Mouse (Mus musculus) heart, embryonic 14.5 days (tissue): ENCODE results near the gene Col17a1. TPM values are rescaled to one million over a fixed set of nuclear protein-coding genes. Genes with fewer than 3 reads are reported as not detected.

Experiments used
- ATAC-seq: fragments of 200-750 bp; cut with Nextera tagmentation; 2 replicates; pipeline ENCODE4 v1.8.0; 2017; ENCODE audit warnings: low read depth, moderate TSS enrichment; ENCODE audit not compliant: insufficient number of reproducible peaks, insufficient read depth, low FRiP score
- H3K27ac ChIP-seq, 2 experiments: fragments of 200-500 bp in 1 of 2; fragments of 300-500 bp in 1 of 2; sonication (generic) in 1 of 2; replicated peaks in 1 of 2; 2 replicates each; pipeline ENCODE4 v1.5.1; 2012 to 2014; ENCODE audit warnings: low read depth in 2 of 2, low read length in 2 of 2, control low read depth in 1 of 2, mild to moderate bottlenecking in 1 of 2, mixed read lengths in 1 of 2; ENCODE audit not compliant: control insufficient read depth in 1 of 2, insufficient read depth in 1 of 2
- H3K27me3 ChIP-seq: fragments of 300-500 bp; sonication (generic); 2 replicates; pipeline ENCODE4 v1.6.1; 2014; ENCODE audit warnings: mild to moderate bottlenecking, low read length, control low read depth; ENCODE audit not compliant: control insufficient read depth, insufficient read depth
- H3K36me3 ChIP-seq: fragments of 300-500 bp; sonication (generic); 2 replicates; pipeline ENCODE4 v1.6.1; 2014; ENCODE audit warnings: mild to moderate bottlenecking, control low read depth, low read length, mixed read lengths; ENCODE audit not compliant: control insufficient read depth, insufficient read depth
- H3K4me1 ChIP-seq, 2 experiments: fragments of 200-500 bp in 1 of 2; fragments of 300-500 bp in 1 of 2; sonication (generic) in 1 of 2; 2 replicates each; pipeline ENCODE4 v1.6.1; 2012 to 2014; ENCODE audit warnings: low read length in 2 of 2, control low read depth in 1 of 2, mixed read lengths in 1 of 2; ENCODE audit not compliant: control insufficient read depth in 2 of 2, insufficient read depth in 2 of 2
- H3K4me2 ChIP-seq: fragments of 300-500 bp; sonication (generic); 2 replicates; pipeline ENCODE4 v1.6.1; 2014; ENCODE audit warnings: mild to moderate bottlenecking, low read length
- H3K4me3 ChIP-seq, 2 experiments: fragments of 200-500 bp in 1 of 2; fragments of 300-500 bp in 1 of 2; sonication (generic) in 1 of 2; 2 replicates each; pipeline ENCODE4 v1.5.1; 2012 to 2014; ENCODE audit warnings: low read length in 2 of 2, mild to moderate bottlenecking in 2 of 2, control low read depth in 1 of 2, low read depth in 1 of 2, moderate library complexity in 1 of 2; ENCODE audit not compliant: control insufficient read depth in 1 of 2, insufficient read depth in 1 of 2
- H3K9ac ChIP-seq: fragments of 300-500 bp; sonication (generic); 2 replicates; pipeline ENCODE4 v1.6.1; 2014; ENCODE audit warnings: mild to moderate bottlenecking, low read length
- H3K9me3 ChIP-seq: fragments of 300-500 bp; sonication (generic); 2 replicates; pipeline ENCODE4 v1.6.1; 2016; ENCODE audit warnings: low read length, control low read depth; ENCODE audit not compliant: control insufficient read depth
- WGBS: fragments of 180-500 bp; shearing (Covaris S2); extraction: QIAGEN DNeasy Blood & Tissue Kit; methylation state at CpG from one replicate; pipeline ENCODE4 v1.1.7; 2014; 5-methylcytosine and 5-hydroxymethylcytosine counted together
- polyA plus RNA-seq: library from polyadenylated mRNA; unstranded; fragments of >200 nt; fragmentation: Nextera tagmentation; extraction: Ambion mirVana; gene quantifications from 2 replicates; pipeline ENCODE4 v1.2.1, GENCODE M21; 2014

The Col17a1 gene
- polyA plus RNA-seq, 1 experiment from 2014 or later: 0.46 TPM

DNA sequence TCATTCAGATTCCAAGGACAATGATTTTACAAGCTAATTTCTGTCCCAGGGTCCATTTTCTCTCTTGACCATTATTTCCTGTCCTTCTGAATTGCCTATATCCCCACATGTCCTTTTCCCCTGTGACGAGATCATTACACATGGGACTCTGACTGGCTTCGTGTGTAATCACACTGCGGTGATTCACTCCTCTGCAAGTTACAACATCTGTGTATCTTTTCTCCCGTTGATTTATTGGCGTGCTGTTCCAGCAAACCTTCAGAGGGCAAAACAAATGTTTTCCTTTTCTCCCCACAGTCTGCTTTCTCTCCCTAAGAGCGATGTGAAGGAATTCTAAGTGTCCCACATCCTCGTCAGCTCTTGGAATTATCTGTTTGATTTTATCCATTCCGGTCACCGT is 7.8 kb upstream of the Col17a1 start:
- ATAC-seq: no peak
- 54% methylated on average over 9 of the region's 9 CpGs for WGBS
- H3K9me3 ChIP-seq: 0 out of 2 replicates have a peak, but pooled peaks cover 3% of the 10 kb centered on the region
- no peaks in the 10 kb centered on the region for H3K36me3 ChIP-seq
- no peak overlapping the region for H3K4me2 ChIP-seq
- H3K27ac ChIP-seq: no peak overlapping the region
- no peak overlapping the region for H3K4me3 ChIP-seq
- no peaks in the 10 kb centered on the region for H3K4me1 ChIP-seq
- no peaks in the 10 kb centered on the region for H3K27me3 ChIP-seq
- no peak overlapping the region for H3K9ac ChIP-seq

- 0 out of 2 replicates have a peak, but pooled peaks cover 3% of the 10 kb centered on the region for H3K9me3 ChIP-seq
- 68% methylated on average over 9 of the region's 9 CpGs for WGBS
- no peak for ATAC-seq
Measured at GRCm38 (mm10) chr19:47698266-47698665, 6.4 kb upstream of the Col17a1 start.

DNA sequence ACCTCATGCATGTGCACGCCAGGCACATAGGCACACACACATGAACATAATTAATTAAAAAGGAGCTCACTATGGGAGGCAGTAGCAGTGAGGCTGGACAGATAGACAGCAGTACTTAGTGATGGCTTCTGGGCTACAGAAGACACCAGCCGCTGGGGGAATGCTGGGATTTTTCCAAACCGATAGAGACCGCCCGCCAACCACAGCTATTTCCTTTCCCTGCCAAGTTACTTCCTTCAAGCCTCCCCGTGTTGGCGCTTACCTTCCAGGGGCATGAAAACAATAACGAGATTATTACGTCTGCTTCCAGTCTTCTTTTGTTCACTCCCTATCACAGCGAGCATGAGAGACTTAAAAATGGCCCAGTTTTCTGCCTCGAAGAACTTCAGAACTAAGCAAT is 5.2 kb upstream of the Col17a1 start:
- H3K36me3 ChIP-seq: no peaks in the 10 kb centered on the region
- 81% methylated on average over 11 of the region's 11 CpGs for WGBS
- H3K27ac ChIP-seq: no peak overlapping the region
- H3K4me3 ChIP-seq: no peak overlapping the region
- H3K9ac ChIP-seq: no peak overlapping the region
- no peaks in the 10 kb centered on the region; the same call in 1 of the 2 replicates for H3K27me3 ChIP-seq
- ATAC-seq: no peak
- no peaks in the 10 kb centered on the region for H3K4me1 ChIP-seq
- H3K4me2 ChIP-seq: no peak overlapping the region
- H3K9me3 ChIP-seq: 0 out of 2 replicates have a peak, but pooled peaks cover 2% of the 10 kb centered on the region

More at GRCm38 (mm10) chr19:47698266-47698665, 6.4 kb upstream of the Col17a1 start:
- Histone ChIP-seq H3K4me2 (no peak overlapping the region), H3K27ac (no peak overlapping the region), H3K4me3 (no peak overlapping the region), H3K27me3 (no peaks in the 10 kb centered on the region), H3K9ac (no peak overlapping the region), H3K4me1 (no peaks in the 10 kb centered on the region), H3K36me3 (no peaks in the 10 kb centered on the region)

GRCm38 (mm10) chr19:47696411-47696810 is 4.5 kb upstream of the Col17a1 start:
- 89% methylated on average over 8 of the region's 8 CpGs for whole genome bisulfite sequencing
- Histone ChIP-seq H3K9me3 (no peaks in the 10 kb centered on the region), H3K4me3 (no peak overlapping the region), H3K4me1 (no peaks in the 10 kb centered on the region), H3K27me3 (no peaks in the 10 kb centered on the region; the same call in 1 of the 2 replicates), H3K27ac (no peak overlapping the region), H3K4me2 (no peak overlapping the region), H3K36me3 (no peaks in the 10 kb centered on the region), H3K9ac (no peak overlapping the region)
- no peak for ATAC-seq

DNA sequence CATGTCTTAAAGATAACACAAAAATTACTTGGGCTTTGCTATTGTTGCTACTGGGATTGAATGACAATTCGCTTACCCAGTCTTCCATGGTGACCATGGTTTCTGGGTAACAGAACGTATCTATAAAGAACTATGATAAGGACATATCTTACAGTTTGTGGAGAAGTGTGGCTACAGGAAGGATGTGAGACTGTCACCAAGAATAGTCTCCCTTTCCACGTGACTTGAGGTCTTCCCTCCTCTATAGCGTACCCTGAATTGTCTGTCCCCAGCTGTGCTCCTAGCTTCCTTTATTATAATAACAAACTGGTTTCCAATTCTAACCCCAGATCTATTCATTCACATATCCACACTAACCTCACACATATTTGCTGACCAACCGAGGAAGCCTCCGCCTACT is 3.8 kb upstream of the Col17a1 start:
- 70% methylated on average over 6 of the region's 6 CpGs for WGBS
- no peaks in the 10 kb centered on the region for H3K4me1 ChIP-seq
- no peak overlapping the region for H3K4me2 ChIP-seq
- no peaks in the 10 kb centered on the region for H3K9me3 ChIP-seq
- no peaks in the 10 kb centered on the region; the same call in 1 of the 2 replicates for H3K27me3 ChIP-seq
- no peak for ATAC-seq
- no peak overlapping the region for H3K9ac ChIP-seq
- no peak overlapping the region for H3K27ac ChIP-seq
- no peaks in the 10 kb centered on the region for H3K36me3 ChIP-seq
- H3K4me3 ChIP-seq: no peak overlapping the region

- H3K9me3 ChIP-seq: no peaks in the 10 kb centered on the region
- H3K4me3 ChIP-seq: no peak overlapping the region
- H3K4me2 ChIP-seq: no peak overlapping the region
- no peak for ATAC-seq
- H3K36me3 ChIP-seq: no peaks in the 10 kb centered on the region
- H3K9ac ChIP-seq: no peak overlapping the region
- H3K27me3 ChIP-seq: no peaks in the 10 kb centered on the region; the same call in 1 of the 2 replicates
- H3K4me1 ChIP-seq: no peaks in the 10 kb centered on the region
- H3K27ac ChIP-seq: no peak overlapping the region
- WGBS: 65% methylated on average over 7 of the region's 7 CpGs
Measured at GRCm38 (mm10) chr19:47689592-47689991, 2.3 kb downstream of the Col17a1 start.

DNA sequence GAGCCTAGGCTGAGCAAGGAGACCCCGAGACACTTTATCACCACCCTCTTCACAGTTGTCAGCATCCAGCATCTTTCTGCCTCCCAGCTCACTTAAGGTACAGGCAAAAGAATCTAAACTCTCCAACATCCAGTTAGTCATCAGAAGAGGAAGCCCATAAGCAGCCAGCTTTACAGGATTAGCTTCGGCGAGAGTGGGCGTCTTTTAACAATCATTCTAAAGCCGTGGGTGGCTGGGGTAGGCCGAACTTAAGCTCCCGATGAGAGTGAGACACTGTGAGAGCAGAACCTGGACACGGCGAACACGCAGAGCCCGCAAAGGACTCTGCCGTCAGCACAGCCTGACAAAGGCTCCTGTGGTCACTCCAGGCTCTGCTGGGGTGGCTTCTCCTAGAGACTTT is 13.2 kb downstream of the Col17a1 start:
- ATAC-seq: no peak
- H3K27ac ChIP-seq: no peak overlapping the region
- H3K9ac ChIP-seq: no peak overlapping the region
- 60% methylated on average over 12 of the region's 12 CpGs for WGBS
- H3K4me1 ChIP-seq: no peaks in the 10 kb centered on the region
- H3K9me3 ChIP-seq: no peaks in the 10 kb centered on the region
- H3K4me2 ChIP-seq: no peak overlapping the region
- H3K36me3 ChIP-seq: no peaks in the 10 kb centered on the region
- no peak overlapping the region for H3K4me3 ChIP-seq
- no peaks in the 10 kb centered on the region for H3K27me3 ChIP-seq

DNA sequence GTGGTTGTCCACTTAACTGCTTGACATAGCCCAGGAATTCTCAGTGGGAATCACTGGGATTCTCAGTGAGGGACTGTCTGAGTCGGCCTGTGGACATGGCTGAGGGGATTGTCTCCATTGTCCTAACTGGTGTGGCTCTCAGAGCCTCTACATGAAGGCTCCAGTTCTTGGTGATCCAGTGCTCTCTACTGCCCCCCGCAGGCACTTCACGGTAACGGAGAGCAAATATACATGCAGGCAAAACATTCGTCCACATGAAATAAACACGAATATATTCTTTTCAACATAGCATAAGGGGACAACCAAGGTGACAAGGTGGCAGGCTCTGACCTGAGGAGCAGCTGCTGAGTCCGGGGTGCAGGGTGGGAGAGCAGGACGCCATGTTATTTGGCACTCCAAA is 17.5 kb downstream of the Col17a1 start:
- H3K27ac ChIP-seq: no peak overlapping the region
- ATAC-seq: no peak
- 37% methylated on average over 8 of the region's 8 CpGs for WGBS
- H3K9ac ChIP-seq: no peak overlapping the region
- no peaks in the 10 kb centered on the region for H3K36me3 ChIP-seq
- no peak overlapping the region for H3K4me3 ChIP-seq
- H3K27me3 ChIP-seq: no peaks in the 10 kb centered on the region
- H3K4me2 ChIP-seq: no peak overlapping the region
- peaks cover 5 to 7% of the 10 kb centered on the region in 2 experiments for H3K4me1 ChIP-seq
- no peaks in the 10 kb centered on the region for H3K9me3 ChIP-seq
